ENCODE assay signal across 23 mouse cellular contexts in the genomic region with DNA sequence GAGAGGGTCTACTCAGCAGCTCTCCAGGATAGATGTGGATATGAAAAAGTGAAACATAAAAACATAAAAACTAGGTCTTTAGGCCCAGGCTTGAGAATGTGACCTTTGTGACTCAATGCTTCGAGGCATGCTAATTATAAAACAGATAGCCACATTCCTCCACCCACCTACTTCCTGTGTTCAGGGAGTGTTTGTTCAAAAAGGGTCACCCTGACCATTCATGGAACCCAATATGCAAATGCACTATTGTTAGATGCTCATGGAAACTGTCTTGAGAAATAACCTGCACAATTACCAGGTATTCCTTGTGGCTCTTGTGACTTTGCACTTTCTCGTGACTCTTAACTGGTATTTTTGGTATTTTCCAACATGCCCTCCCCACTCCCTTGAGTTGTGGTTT. TPM values are rescaled to one million over a fixed set of nuclear protein-coding genes. Genes with fewer than 3 reads are reported as not detected.
DNase-seq lines count a peak whose midpoint lies in the region; ATAC-seq and TF ChIP-seq lines count a peak whose summit lies in the region.
"Had no signal": no experiment of that assay in that cellular context is flagged by ENCODE, and none has a peak within 500 bp of the region (broad histone marks: within the 10 kb centered on the region; RNA-seq: fewer than 3 reads in every experiment).

No protein-coding gene starts in this region.

- H3K4me3 ChIP-seq in limb, embryonic 14.5 days (replicated peaks; ENCODE audit: low read length), result no peak overlapping the region
- H3K4me3 ChIP-seq in limb, embryonic 10.5 days, result no peak overlapping the region
- no peak overlapping the region for H3K4me3 ChIP-seq in heart, embryonic 10.5 days
- H3K4me3 ChIP-seq: embryonic facial prominence, embryonic 13.5 days; embryonic facial prominence, embryonic 15.5 days; erythroblast, embryonic 14.5 days; forebrain, embryonic 10.5 days; forebrain, embryonic 12.5 days had no signal

- no peak overlapping the region for H3K4me2 ChIP-seq in limb, embryonic 14.5 days (replicated peaks; ENCODE audit: low read depth, low read length, severe bottlenecking)
- H3K4me2 ChIP-seq: embryonic facial prominence, embryonic 13.5 days; embryonic facial prominence, embryonic 15.5 days; forebrain, embryonic 12.5 days had no signal

- TF ChIP-seq POLR2A in limb, embryonic 14.5 days (IDR thresholded peaks at IDR 0.05; ENCODE audit: borderline replicate concordance, extremely low read depth, insufficient read depth, insufficient read length), result no peak

- H3K27ac ChIP-seq in limb, embryonic 14.5 days (replicated peaks; ENCODE audit: low read depth, low read length), result no peak overlapping the region
- H3K27ac ChIP-seq in limb, embryonic 10.5 days, result no peak overlapping the region
- no peak overlapping the region for H3K27ac ChIP-seq in heart, embryonic 10.5 days
- H3K27ac ChIP-seq: embryonic facial prominence, embryonic 13.5 days; embryonic facial prominence, embryonic 15.5 days; forebrain, embryonic 10.5 days; forebrain, embryonic 12.5 days had no signal

- H3K4me1 ChIP-seq in limb, embryonic 14.5 days (ENCODE audit: control insufficient read depth, insufficient read depth, low read length), result no peaks in the 10 kb centered on the region
- H3K4me1 ChIP-seq in limb, embryonic 10.5 days, result no peaks in the 10 kb centered on the region
- H3K4me1 ChIP-seq in heart, embryonic 10.5 days, result no peaks in the 10 kb centered on the region
- H3K4me1 ChIP-seq: embryonic facial prominence, embryonic 13.5 days; embryonic facial prominence, embryonic 15.5 days; forebrain, embryonic 10.5 days; forebrain, embryonic 12.5 days had no signal

- 76% methylated on average over 2 of the region's 2 CpGs for WGBS in limb, embryonic 14.5 days
- 78% methylated on average over 2 of the region's 2 CpGs for WGBS in limb, embryonic 10.5 days
- WGBS in heart, embryonic 10.5 days, result 77% methylated on average over 2 of the region's 2 CpGs

- no peaks in the 10 kb centered on the region for H3K36me3 ChIP-seq in limb, embryonic 14.5 days (ENCODE audit: control insufficient read depth, insufficient read depth, low read length)
- H3K36me3 ChIP-seq in limb, embryonic 10.5 days, result no peaks in the 10 kb centered on the region
- no peaks in the 10 kb centered on the region for H3K36me3 ChIP-seq in heart, embryonic 10.5 days
- H3K36me3 ChIP-seq: embryonic facial prominence, embryonic 13.5 days; embryonic facial prominence, embryonic 15.5 days; forebrain, embryonic 10.5 days; forebrain, embryonic 12.5 days had no signal

- DNase-seq in limb, embryonic 14.5 days (ENCODE audit: low spot score), result peak; percentile 1
- DNase-seq in limb, embryonic 10.5 days (ENCODE audit: low spot score), result no peak
- DNase-seq in ES-CJ7 (ENCODE audit: low read depth, low spot score), result peak; percentile 59
- peak; percentile 70 for DNase-seq in ZHBTc4 (ENCODE audit: low read depth, low spot score)
- no peak for DNase-seq in testis, postnatal 14 days (ENCODE audit: low spot score)
- DNase-seq in heart, embryonic 10.5 days (ENCODE audit: low spot score), result no peak
- DNase-seq: adrenal gland, adult 2 months; adrenal gland, postnatal 10 days; adrenal gland, postnatal 25 days; cerebellum, adult 11 months; cerebellum, adult 18-20 months; cerebellum, adult 8-10 months; cerebellum, adult 9-11 months; cerebellum, postnatal 14 days; cerebellum, postnatal 36 days; embryo, embryonic 11 days had no signal

- H3K9me3 ChIP-seq in limb, embryonic 14.5 days (ENCODE audit: control insufficient read depth, low read length), result no peaks in the 10 kb centered on the region
- H3K9me3 ChIP-seq in limb, embryonic 10.5 days (replicated peaks), result no peaks in the 10 kb centered on the region
- H3K9me3 ChIP-seq in heart, embryonic 10.5 days, result no peaks in the 10 kb centered on the region
- H3K9me3 ChIP-seq: embryonic facial prominence, embryonic 13.5 days; embryonic facial prominence, embryonic 15.5 days; forebrain, embryonic 10.5 days; forebrain, embryonic 12.5 days had no signal

- ATAC-seq in limb, embryonic 14.5 days (ENCODE audit: low FRiP score, low read depth), result no peak
- ATAC-seq: forebrain, embryonic 14.5 days; forebrain, embryonic 16.5 days had no signal

- H3K9ac ChIP-seq in limb, embryonic 14.5 days (ENCODE audit: low read depth, low read length, severe bottlenecking), result no peak overlapping the region
- H3K9ac ChIP-seq: embryonic facial prominence, embryonic 13.5 days; embryonic facial prominence, embryonic 15.5 days; forebrain, embryonic 12.5 days had no signal

- no peaks in the 10 kb centered on the region for H3K27me3 ChIP-seq in limb, embryonic 14.5 days (ENCODE audit: control insufficient read depth, insufficient read depth, low read length)
- H3K27me3 ChIP-seq in limb, embryonic 10.5 days (ENCODE audit: low read depth, poor library complexity, severe bottlenecking), result no peaks in the 10 kb centered on the region
- no peaks in the 10 kb centered on the region for H3K27me3 ChIP-seq in heart, embryonic 10.5 days (ENCODE audit: insufficient read depth, poor library complexity, severe bottlenecking)
- H3K27me3 ChIP-seq: embryonic facial prominence, embryonic 13.5 days; embryonic facial prominence, embryonic 15.5 days; forebrain, embryonic 12.5 days had no signal

RNA-seq across cellular contexts. Expression of a gene that starts 25.0 kb away (rescaled TPM):
- 32.0 and 45.6 TPM in 2 replicates for polyA plus RNA-seq in limb, embryonic 14.5 days (2012; rRNA removed)
- 50.8 and 50.9 TPM in 2 replicates for polyA plus RNA-seq in limb, embryonic 14.5 days (2014; fragmentation: Nextera tagmentation; extraction: Ambion mirVana)
- polyA plus RNA-seq in limb, embryonic 10.5 days (2016; fragmentation: Nextera tagmentation; extraction: Ambion mirVana), result 26.9 and 27.8 TPM in 2 replicates
- polyA plus RNA-seq in heart, embryonic 10.5 days (2016; fragmentation: Nextera tagmentation; extraction: Ambion mirVana), result 26.0 and 26.4 TPM in 2 replicates

Comparison
In these comparisons a context has a peak if more than half of its experiments do, and no peak if none do; other contexts are left out.
1. DNase-seq: peak in limb, embryonic 14.5 days (single experiment), ES-CJ7 (single experiment) and ZHBTc4 (single experiment); none in limb, embryonic 10.5 days (single experiment), testis, postnatal 14 days (single experiment) and heart, embryonic 10.5 days (single experiment).